Mouse (Mus musculus): ENCODE data around the gene Suz12. TPM values are rescaled to one million over a fixed set of nuclear protein-coding genes. Genes with fewer than 3 reads are reported as not detected.

Suz12 gene
- 33.6 and 34.4 TPM in 2 replicates for polyA plus RNA-seq (2015; fragmentation: Nextera tagmentation; extraction: Ambion mirVana)

GRCm38 (mm10) chr11:79992592-79993355 is at the start of gene Suz12:
Gene Suz12 (plus strand): TSS chr11:79993106.

GRCm38 (mm10) chr11:79962125-79962876 is 30.6 kb upstream of the Suz12 start, which contains the start of gene Utp6:
Gene Utp6 (minus strand): TSS chr11:79962390.

GRCm38 (mm10) chr11:80080826-80081728 is 88.2 kb downstream of the Suz12 start, which contains the start of gene Crlf3:
Gene Crlf3 (minus strand): TSS chr11:80080991.

Other genes starting within 250 kb of the Suz12 start
- 25.1 and 28.4 TPM in 2 replicates for gene Utp6, start 30.7 kb upstream of the Suz12 start, polyA plus RNA-seq (2015; fragmentation: Nextera tagmentation; extraction: Ambion mirVana)
- 97.9 and 110 TPM in 2 replicates for gene Crlf3, start 87.9 kb downstream of the Suz12 start, polyA plus RNA-seq (2015; fragmentation: Nextera tagmentation; extraction: Ambion mirVana)
- gene Atad5, start 96.3 kb downstream of the Suz12 start, polyA plus RNA-seq (2015; fragmentation: Nextera tagmentation; extraction: Ambion mirVana) = 14.4 and 16.7 TPM in 2 replicates
- 12.3 and 12.5 TPM in 2 replicates for gene Tefm, start 149.1 kb downstream of the Suz12 start, polyA plus RNA-seq (2015; fragmentation: Nextera tagmentation; extraction: Ambion mirVana)
- gene Adap2, start 161.0 kb downstream of the Suz12 start, polyA plus RNA-seq (2015; fragmentation: Nextera tagmentation; extraction: Ambion mirVana) = 3.2 and 4.0 TPM in 2 replicates
- gene Rnf135, start 190.7 kb downstream of the Suz12 start, polyA plus RNA-seq (2015; fragmentation: Nextera tagmentation; extraction: Ambion mirVana) = 6.5 and 7.6 TPM in 2 replicates
- 18.3 and 22.2 TPM in 2 replicates for gene Rhot1, start 215.9 kb downstream of the Suz12 start, polyA plus RNA-seq (2015; fragmentation: Nextera tagmentation; extraction: Ambion mirVana)

Data from spleen, postnatal 0 days (tissue).